Mouse (Mus musculus): ENCODE data around the gene Eaf1.

DNA sequence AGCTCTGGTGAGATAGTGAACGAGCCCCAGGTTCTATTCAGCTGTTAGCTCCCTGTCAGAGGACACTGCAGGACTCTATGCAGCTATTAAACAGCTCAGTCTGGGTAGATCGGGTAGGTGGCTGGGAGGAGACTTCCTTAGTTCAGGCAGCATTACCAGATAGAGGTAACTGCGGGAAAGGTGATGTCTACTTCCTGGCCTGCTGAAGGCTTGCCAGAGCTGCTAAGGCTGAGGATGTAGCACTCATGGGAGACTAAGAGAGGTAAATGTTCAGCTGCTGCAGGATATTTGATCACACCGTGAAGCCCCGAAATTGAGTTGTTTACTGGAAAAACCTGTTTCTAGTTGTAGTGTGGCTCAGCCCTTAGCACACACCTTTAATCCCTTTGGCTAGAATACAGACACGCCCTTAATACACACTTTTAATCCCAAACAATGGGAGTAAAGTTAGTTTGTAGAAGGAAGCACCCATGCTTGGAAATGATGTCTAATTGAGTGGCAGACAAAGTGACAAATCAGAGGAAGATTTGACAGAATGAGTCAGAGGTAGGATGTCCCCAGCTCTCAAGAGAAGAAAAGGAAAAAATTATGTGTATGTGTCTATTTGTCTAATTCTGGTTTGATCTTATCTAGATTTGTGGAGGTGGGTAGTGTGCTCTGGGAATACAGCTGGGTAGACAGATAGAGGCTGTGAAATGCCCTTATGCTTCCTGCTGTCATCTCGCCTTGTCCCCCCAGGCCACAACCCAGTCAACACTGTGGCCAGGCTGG is 31.0 kb downstream of the Eaf1 start:
- TF ChIP-seq EP300 (optimal IDR thresholded peaks at IDR 0.05) (no peak), CTCF (IDR thresholded peaks at IDR 0.05; ENCODE audit: low read depth) (no peak)
